Mouse (Mus musculus) urinary bladder, postnatal 25 days (tissue): ENCODE measurements around the gene Stag1.

Experiments
- DNase-seq: peaks from one replicate; pipeline ENCODE4 v3.0.0; 2022; ENCODE audit warnings: low spot score

Stag1 gene

GRCm38 (mm10) chr9:100962903-100963427 is 365.4 kb downstream of the Stag1 start:
- no peak for DNase-seq

- DNase-seq, result no peak
These were observed 365.9 kb downstream of the Stag1 start for GRCm38 (mm10) chr9:100963428-100963912.

- DNase-seq, result no peak
These were observed 366.5 kb downstream of the Stag1 start for GRCm38 (mm10) chr9:100964106-100964505.

GRCm38 (mm10) chr9:100969461-100969860 is 371.9 kb downstream of the Stag1 start:
- no peak for DNase-seq

- no peak for DNase-seq
These were observed 381.1 kb downstream of the Stag1 start for GRCm38 (mm10) chr9:100978666-100979065.

- no peak for DNase-seq
These were observed 381.7 kb downstream of the Stag1 start for GRCm38 (mm10) chr9:100979260-100979659.

GRCm38 (mm10) chr9:100982786-100983185 is 385.2 kb downstream of the Stag1 start:
- no peak for DNase-seq

GRCm38 (mm10) chr9:100984381-100985310 is 387.0 kb downstream of the Stag1 start:
- DNase-seq, result no peak

- DNase-seq, result no peak
These were observed 389.4 kb downstream of the Stag1 start for GRCm38 (mm10) chr9:100987006-100987405.

- no peak for DNase-seq
These were observed 390.3 kb downstream of the Stag1 start for GRCm38 (mm10) chr9:100987850-100988249.

GRCm38 (mm10) chr9:100990609-100991008 is 393.0 kb downstream of the Stag1 start:
- no peak for DNase-seq

GRCm38 (mm10) chr9:100991321-100991720 is 393.7 kb downstream of the Stag1 start:
- no peak for DNase-seq

GRCm38 (mm10) chr9:100992191-100992590 is 394.6 kb downstream of the Stag1 start:
- no peak for DNase-seq

- no peak for DNase-seq
These were observed 396.3 kb downstream of the Stag1 start for GRCm38 (mm10) chr9:100993937-100994336.

- no peak for DNase-seq
These were observed 399.5 kb downstream of the Stag1 start for GRCm38 (mm10) chr9:100997138-100997537.

GRCm38 (mm10) chr9:101002053-101002452 is 404.5 kb downstream of the Stag1 start:
- no peak for DNase-seq

GRCm38 (mm10) chr9:101002841-101003240 is 405.2 kb downstream of the Stag1 start:
- DNase-seq, result no peak

GRCm38 (mm10) chr9:101003302-101003701 is 405.7 kb downstream of the Stag1 start:
- DNase-seq, result no peak

GRCm38 (mm10) chr9:101005866-101006265 is 408.3 kb downstream of the Stag1 start:
- DNase-seq, result no peak
